Mouse (Mus musculus): ENCODE data around the gene Ntn3. TPM values are rescaled to one million over a fixed set of nuclear protein-coding genes. Genes with fewer than 3 reads are reported as not detected.

Gene Ntn3
- 20.2 and 20.3 TPM in 2 replicates for polyA plus RNA-seq (2016; fragmentation: Nextera tagmentation; extraction: Ambion mirVana)

DNA sequence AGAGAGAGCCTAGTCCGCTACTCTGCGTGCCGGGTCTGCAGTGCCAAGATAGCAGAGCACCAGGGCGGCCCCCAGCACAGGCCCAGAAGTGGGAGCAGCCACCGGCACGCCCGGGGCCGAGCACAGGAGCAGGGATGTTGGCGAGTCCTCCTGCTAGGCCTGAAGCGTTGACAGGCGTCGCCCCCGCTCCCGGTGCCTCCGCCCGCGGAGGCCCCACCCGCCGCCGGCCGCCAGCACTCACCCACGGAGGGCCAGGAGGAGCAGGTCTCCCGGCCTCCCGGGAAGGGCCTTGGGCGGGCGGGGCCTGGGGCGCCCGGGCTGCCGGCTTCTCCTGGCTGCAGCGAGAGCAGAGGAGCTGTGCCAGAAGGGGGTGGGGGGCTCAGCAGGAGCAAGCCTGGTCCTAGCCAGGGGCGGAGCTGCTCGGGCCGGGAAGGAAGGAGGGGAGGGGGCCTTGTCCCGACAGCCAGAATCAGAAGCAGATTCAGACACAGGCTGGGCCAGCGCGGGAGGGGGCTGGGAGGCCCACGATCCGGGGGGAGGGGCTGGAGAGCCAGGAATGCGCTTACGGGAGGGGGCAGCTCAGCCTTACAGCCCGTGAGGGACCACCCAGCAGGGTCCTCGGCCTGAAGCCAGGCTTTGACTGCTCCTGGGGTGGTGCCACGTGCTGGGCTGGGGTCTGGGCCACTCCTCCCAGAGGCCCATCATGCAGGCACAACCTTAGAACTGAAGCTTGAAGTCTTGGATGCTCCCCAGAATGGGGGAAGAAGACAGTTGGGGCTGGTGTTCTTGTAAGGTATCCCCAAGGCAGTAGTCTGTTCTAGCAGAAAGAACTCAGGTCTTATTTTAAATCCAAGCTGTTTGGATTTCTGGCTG lies at the start of gene Ntn3:
Gene Ntn3 (minus strand): TSS at position 489 of the 873 bp plus-strand sequence.
- peak; percentile 76 for ATAC-seq (ENCODE audit: insufficient number of reproducible peaks, insufficient read depth, low FRiP score, low TSS enrichment)
- H3K9ac ChIP-seq: peak within 1 kb of the TSS; percentile 86
- peak within 1 kb of the TSS; percentile 96 for H3K27ac ChIP-seq
- H3K4me1 ChIP-seq: peaks cover 72% of the 10 kb centered on the region
- no peaks in the 10 kb centered on the region for H3K27me3 ChIP-seq
- peak within 1 kb of the TSS; percentile 63 for H3K4me3 ChIP-seq
- under 1% methylated on average over 40 of the region's 43 CpGs for WGBS
- H3K9me3 ChIP-seq: no peaks in the 10 kb centered on the region
- peak within 1 kb of the TSS; percentile 92 for H3K4me2 ChIP-seq (replicated peaks)
- H3K36me3 ChIP-seq: no peaks in the 10 kb centered on the region

DNA sequence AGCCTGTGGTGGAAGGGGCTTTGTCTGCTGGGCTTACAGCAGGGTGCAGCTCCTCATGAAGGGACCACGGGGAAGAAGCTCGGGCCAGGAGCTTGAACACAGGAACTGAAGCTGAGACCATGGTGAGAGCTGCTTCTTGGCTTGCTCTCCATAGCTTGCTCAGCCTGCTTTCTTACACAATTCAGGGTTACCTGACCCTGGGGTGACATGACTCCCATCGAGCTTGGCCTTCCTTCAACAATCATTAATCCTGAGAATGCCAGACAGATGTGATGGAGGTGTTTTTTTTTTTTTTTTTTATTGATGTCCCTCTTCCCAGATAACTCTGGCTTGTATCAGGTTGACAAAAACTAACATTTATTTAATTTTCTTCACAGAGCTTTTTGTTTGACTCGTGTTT lies 49.6 kb upstream of the Ntn3 start:
- ATAC-seq (ENCODE audit: insufficient number of reproducible peaks, insufficient read depth, low FRiP score, low TSS enrichment): no peak
- H3K4me2 ChIP-seq (replicated peaks): no peak overlapping the region
- H3K27ac ChIP-seq: no peak overlapping the region
- H3K36me3 ChIP-seq: no peaks in the 10 kb centered on the region
- H3K4me1 ChIP-seq: no peaks in the 10 kb centered on the region
- H3K9ac ChIP-seq: no peak overlapping the region
- H3K9me3 ChIP-seq: no peaks in the 10 kb centered on the region
- no peak overlapping the region for H3K4me3 ChIP-seq
- H3K27me3 ChIP-seq: no peaks in the 10 kb centered on the region
- 82% methylated on average over 4 of the region's 4 CpGs for WGBS

DNA sequence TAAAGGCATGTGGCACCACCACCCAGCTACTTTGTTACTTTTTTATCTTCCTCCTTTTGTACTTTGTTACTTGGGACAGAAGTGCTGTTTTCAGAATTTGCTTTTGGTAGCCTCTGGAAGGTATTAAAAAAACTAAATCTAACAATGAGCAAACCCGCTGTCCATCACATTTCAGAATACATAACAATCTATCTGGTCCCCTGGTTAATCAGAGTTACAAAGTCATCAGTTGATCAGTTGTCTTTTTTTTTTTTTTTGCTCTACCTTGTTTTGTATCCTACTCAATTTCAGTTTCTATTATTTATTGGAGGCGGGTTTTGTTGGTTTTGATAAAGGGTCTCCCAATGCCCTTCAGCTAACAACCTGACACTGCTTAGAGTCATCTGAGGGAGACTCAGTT lies 43.0 kb upstream of the Ntn3 start:
- no peak for ATAC-seq (ENCODE audit: insufficient number of reproducible peaks, insufficient read depth, low FRiP score, low TSS enrichment)
- Histone ChIP-seq H3K4me1 (peaks cover 16% of the 10 kb centered on the region), H3K36me3 (peaks cover 17% of the 10 kb centered on the region), H3K4me2 (replicated peaks) (no peak overlapping the region), H3K9me3 (no peaks in the 10 kb centered on the region), H3K27me3 (no peaks in the 10 kb centered on the region), H3K4me3 (no peak overlapping the region), H3K27ac (no peak overlapping the region), H3K9ac (no peak overlapping the region)
- WGBS: 99% methylated on average over 2 of the region's 2 CpGs

DNA sequence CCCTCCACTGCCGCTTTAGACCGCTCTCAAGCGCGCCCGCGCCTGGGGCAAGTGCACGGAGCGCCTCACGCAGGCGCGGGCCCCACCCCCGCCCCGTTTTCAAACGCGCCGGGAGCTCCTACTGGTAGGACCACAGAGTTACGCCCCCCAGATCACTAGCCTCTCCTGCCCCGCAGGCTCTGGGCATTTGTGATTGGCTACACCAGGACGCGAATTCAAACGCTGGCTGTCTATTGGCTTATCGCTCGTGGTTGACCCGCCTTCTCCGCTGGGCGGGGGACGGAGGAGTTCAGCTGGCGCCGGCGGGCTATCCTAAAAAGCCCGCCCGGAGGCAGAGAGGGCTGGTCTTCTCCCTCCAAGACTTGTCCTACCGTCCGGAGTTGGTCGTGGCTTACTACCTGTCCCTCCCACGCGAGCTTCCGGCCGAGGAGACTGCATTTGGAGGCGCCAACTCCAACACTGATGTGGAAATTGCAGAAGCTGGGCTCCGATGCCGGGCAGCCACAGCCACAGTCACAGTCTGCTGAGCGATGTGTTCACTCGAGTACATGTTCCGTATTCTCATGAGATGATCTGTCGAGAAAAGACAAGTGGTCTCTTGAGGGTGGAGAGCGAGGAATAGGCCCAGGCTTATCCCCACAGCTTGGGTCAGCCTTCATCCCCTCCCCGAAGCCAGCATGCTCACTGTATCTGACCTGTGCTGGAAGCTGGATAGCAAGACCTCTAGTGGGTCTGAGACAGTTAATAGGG lies 42.2 kb upstream of the Ntn3 start, which contains the start of gene Ccnf:
Gene Ccnf (minus strand): TSS at position 165 of the 750 bp plus-strand sequence.
- Histone ChIP-seq H3K9me3 (no peaks in the 10 kb centered on the region), H3K4me1 (peaks cover 16% of the 10 kb centered on the region), H3K36me3 (peaks cover 25% of the 10 kb centered on the region), H3K4me3 (peak within 1 kb of the TSS; percentile 74), H3K27me3 (no peaks in the 10 kb centered on the region), H3K27ac (peak within 1 kb of the TSS; percentile 86), H3K9ac (peak within 1 kb of the TSS; percentile 83), H3K4me2 (replicated peaks) (peak within 1 kb of the TSS; percentile 72)
- under 1% methylated on average over 48 of the region's 48 CpGs for WGBS
- peak; percentile 99 for ATAC-seq (ENCODE audit: insufficient number of reproducible peaks, insufficient read depth, low FRiP score, low TSS enrichment)

DNA sequence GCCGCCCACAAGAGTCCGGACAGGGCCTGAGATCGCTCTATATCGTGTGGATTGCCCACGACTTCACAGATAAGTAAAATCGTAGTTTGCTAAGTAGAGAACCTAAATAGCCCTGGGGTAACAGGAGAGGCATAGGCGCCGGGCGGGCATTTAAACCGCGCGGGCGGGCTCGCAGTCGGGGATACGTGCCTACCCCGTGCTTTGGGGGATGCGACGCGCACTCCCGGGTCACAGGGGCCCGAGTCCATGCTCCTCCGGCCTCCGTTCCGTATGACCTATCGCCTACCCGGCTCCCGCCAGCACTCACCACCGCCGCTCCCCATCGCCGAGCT lies 41.6 kb upstream of the Ntn3 start:
- peaks cover 29% of the 10 kb centered on the region for H3K36me3 ChIP-seq
- peak overlapping the region; percentile 72 for H3K4me2 ChIP-seq (replicated peaks)
- peak overlapping the region; percentile 74 for H3K4me3 ChIP-seq
- ATAC-seq (ENCODE audit: insufficient number of reproducible peaks, insufficient read depth, low FRiP score, low TSS enrichment): no peak; the same call in 1 of the 2 replicates
- peaks cover 16% of the 10 kb centered on the region for H3K4me1 ChIP-seq
- peak overlapping the region; percentile 63 for H3K27ac ChIP-seq
- peak overlapping the region; percentile 83 for H3K9ac ChIP-seq
- no peaks in the 10 kb centered on the region for H3K9me3 ChIP-seq
- H3K27me3 ChIP-seq: no peaks in the 10 kb centered on the region
- under 1% methylated on average over 32 of the region's 32 CpGs for WGBS

DNA sequence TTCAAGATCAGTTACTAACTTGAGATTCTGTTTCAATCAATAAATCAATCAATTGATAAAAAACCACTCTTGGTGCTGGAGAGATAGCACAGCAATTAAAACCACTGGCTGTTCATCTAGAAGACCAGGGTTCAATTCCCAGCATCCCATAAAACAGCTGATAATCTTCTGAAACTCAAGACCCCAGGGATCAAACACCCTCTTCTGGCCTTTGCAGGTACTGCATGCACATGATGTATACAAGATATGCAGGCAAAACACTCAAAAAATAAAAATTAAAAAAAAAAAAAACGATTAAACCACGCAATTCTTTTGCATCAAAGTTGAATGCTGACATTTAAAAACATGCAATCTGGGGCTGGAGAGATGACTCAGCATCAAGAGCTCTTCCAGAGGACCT lies 39.3 kb upstream of the Ntn3 start:
- Histone ChIP-seq H3K27me3 (no peaks in the 10 kb centered on the region), H3K27ac (no peak overlapping the region), H3K9me3 (peaks cover 8% of the 10 kb centered on the region), H3K4me3 (no peak overlapping the region), H3K9ac (no peak overlapping the region), H3K4me1 (peaks cover 16% of the 10 kb centered on the region), H3K36me3 (peaks cover 46% of the 10 kb centered on the region), H3K4me2 (replicated peaks) (no peak overlapping the region)
- ATAC-seq (ENCODE audit: insufficient number of reproducible peaks, insufficient read depth, low FRiP score, low TSS enrichment): no peak
- 99% methylated on average over 2 of the region's 2 CpGs for WGBS

DNA sequence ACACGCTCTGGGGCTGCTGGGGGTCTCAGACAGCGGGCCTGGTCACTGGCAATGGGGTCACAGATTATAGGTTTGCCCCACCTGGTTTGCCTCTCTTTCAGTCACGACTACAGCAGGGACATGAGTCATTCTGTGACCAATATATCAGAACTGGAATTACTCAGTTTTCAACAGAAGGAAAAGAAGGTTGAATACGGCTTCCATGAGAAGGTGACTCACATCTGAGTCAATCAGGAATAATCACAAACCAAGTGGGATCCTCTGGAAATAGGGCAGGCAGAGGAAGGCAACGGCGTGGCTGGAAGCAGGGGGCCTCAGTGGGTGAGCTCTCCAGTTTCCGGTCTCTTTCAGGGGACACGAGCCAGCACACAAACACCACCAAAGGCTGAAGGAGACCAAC lies 34.7 kb upstream of the Ntn3 start:
- Histone ChIP-seq H3K4me3 (no peak overlapping the region), H3K9ac (no peak overlapping the region), H3K4me2 (replicated peaks) (no peak overlapping the region), H3K9me3 (peaks cover 10% of the 10 kb centered on the region), H3K27me3 (no peaks in the 10 kb centered on the region), H3K27ac (no peak overlapping the region), H3K36me3 (peaks cover 91% of the 10 kb centered on the region), H3K4me1 (no peaks in the 10 kb centered on the region)
- no peak for ATAC-seq (ENCODE audit: insufficient number of reproducible peaks, insufficient read depth, low FRiP score, low TSS enrichment)
- 98% methylated on average over 8 of the region's 8 CpGs for WGBS

DNA sequence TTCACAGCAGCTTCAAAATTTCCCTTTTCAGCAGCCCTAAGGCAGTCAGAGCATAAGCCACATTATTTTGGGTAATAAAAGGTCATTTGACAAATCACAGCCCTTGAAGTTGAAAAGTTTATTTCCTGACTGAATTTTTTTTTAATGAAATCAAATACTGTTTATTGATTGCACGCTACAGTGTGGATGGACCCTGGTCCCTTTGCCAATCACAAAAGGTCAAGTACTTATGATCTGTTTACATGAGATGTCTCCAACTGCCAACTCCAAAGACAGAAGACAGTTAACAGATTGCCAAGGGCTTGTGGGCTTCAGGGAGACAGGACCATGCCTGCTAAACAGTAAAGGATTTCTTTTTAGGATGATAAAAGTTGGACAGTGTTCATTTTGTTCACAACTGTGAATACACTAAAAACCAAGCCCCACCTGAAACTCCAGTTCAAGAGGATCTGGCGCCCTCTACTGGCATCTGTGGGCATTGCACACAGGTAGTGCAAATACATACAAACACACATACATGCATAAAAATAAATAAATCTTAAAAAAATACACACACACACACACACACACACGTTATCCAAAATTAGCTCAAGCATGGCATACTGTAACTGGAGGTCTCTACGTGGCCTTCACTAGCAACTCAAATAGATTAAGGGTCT lies 34.1 kb upstream of the Ntn3 start:
- Histone ChIP-seq H3K27me3 (no peaks in the 10 kb centered on the region), H3K4me1 (no peaks in the 10 kb centered on the region), H3K9me3 (peaks cover 10% of the 10 kb centered on the region), H3K9ac (no peak overlapping the region), H3K4me2 (replicated peaks) (no peak overlapping the region), H3K4me3 (no peak overlapping the region), H3K27ac (no peak overlapping the region), H3K36me3 (peaks cover 91% of the 10 kb centered on the region)
- no peak for ATAC-seq (ENCODE audit: insufficient number of reproducible peaks, insufficient read depth, low FRiP score, low TSS enrichment)
- 81% methylated on average over 4 of the region's 4 CpGs for WGBS

DNA sequence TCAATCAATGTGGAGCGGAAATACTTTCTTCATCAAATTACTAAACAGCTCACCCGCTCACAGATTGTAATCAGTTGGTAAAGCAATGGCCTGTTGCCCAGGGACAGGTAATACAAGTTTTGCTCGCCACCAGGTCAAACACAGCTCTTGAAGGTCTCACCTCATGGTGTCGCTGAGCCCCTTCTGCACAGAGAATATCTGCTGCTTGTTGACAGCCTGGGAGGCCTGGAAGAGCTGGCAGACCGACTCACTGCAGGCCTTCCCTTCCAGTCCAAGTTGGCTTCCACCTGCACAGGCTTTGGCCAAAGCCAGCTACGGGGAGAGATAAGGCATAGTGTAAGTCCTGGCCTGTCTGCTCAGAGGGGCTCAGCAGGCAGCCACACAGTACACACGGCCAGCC lies 27.6 kb upstream of the Ntn3 start:
- H3K9me3 ChIP-seq: no peaks in the 10 kb centered on the region
- WGBS: 94% methylated on average over 7 of the region's 7 CpGs
- H3K9ac ChIP-seq: no peak overlapping the region
- no peak for ATAC-seq (ENCODE audit: insufficient number of reproducible peaks, insufficient read depth, low FRiP score, low TSS enrichment)
- H3K27ac ChIP-seq: no peak overlapping the region
- H3K4me1 ChIP-seq: no peaks in the 10 kb centered on the region
- no peaks in the 10 kb centered on the region for H3K27me3 ChIP-seq
- no peak overlapping the region for H3K4me3 ChIP-seq
- peaks cover 95% of the 10 kb centered on the region for H3K36me3 ChIP-seq
- no peak overlapping the region for H3K4me2 ChIP-seq (replicated peaks)

DNA sequence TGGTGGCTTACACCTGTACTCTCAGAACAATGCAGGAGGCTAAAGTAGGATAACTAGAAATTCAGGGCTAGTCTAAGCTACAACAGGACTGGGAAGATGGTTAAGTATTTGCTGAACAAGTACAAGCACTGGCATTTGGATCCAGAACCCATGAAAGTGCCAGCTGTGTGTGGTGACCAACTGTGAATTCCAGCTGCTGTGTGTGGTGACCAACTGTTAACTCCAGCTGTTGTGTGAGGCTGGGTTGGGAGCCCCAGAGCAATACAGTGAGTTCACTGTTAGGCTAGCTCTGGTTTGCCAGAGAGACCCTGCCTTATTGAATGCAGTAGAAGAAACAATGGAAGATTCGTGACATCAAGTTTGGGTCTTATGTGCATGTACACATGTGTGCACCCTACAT lies 27.1 kb upstream of the Ntn3 start:
- H3K4me3 ChIP-seq: no peak overlapping the region
- no peaks in the 10 kb centered on the region for H3K9me3 ChIP-seq
- no peaks in the 10 kb centered on the region for H3K4me1 ChIP-seq
- no peak overlapping the region for H3K9ac ChIP-seq
- H3K36me3 ChIP-seq: peaks cover 94% of the 10 kb centered on the region
- no peaks in the 10 kb centered on the region for H3K27me3 ChIP-seq
- H3K27ac ChIP-seq: no peak overlapping the region
- H3K4me2 ChIP-seq (replicated peaks): no peak overlapping the region
- ATAC-seq (ENCODE audit: insufficient number of reproducible peaks, insufficient read depth, low FRiP score, low TSS enrichment): no peak
- 91% methylated on average over 1 of the region's 1 CpGs for WGBS

DNA sequence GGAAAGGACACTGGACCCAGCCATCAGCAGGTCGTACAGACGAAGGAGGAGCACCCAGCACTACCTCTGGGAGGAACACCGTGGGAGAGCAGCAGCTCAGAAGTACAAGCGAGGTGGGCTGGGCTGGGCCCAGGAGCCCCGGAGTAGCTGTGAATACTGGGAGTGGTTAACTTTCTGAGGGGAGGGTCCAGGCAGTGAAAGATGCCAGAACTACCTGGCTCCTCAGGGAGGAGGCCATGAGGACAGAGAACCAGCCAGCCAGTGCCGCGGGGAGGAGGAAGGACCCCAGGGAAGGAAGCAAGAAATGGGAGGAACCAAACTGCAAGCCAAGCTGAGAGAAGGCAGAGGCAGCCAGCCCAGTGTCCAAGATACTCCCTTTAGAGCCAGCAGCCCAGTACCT lies 18.6 kb upstream of the Ntn3 start:
- Histone ChIP-seq H3K4me3 (no peak overlapping the region), H3K9me3 (no peaks in the 10 kb centered on the region), H3K27me3 (no peaks in the 10 kb centered on the region), H3K27ac (no peak overlapping the region), H3K4me1 (no peaks in the 10 kb centered on the region), H3K4me2 (replicated peaks) (no peak overlapping the region), H3K36me3 (peaks cover 89% of the 10 kb centered on the region), H3K9ac (no peak overlapping the region)
- WGBS: 88% methylated on average over 7 of the region's 7 CpGs
- ATAC-seq (ENCODE audit: insufficient number of reproducible peaks, insufficient read depth, low FRiP score, low TSS enrichment): no peak
